Mouse (Mus musculus) ES-Bruce4 (cell line): ENCODE measurements around the gene Csnk2a1.

Experiments
- CTCF ChIP-seq: IDR thresholded peaks from one replicate; pipeline ENCODE4 v1.8.1; 2011; ENCODE audit warnings: low read depth, low read length
- EP300 ChIP-seq: IDR thresholded peaks from 2 replicates; pipeline ENCODE4 v1.6.1; 2011; ENCODE audit warnings: low read depth, low read length; ENCODE audit not compliant: insufficient read depth

GRCm38 (mm10) chr2:152317054-152317453 is 90.4 kb downstream of the Csnk2a1 start:
- TF ChIP-seq CTCF = no peak
- TF ChIP-seq EP300 = no peak
